Mouse (Mus musculus): ENCODE measurements around the gene Klf13. TPM values are rescaled to one million over a fixed set of nuclear protein-coding genes. Genes with fewer than 3 reads are reported as not detected.

Klf13 gene
- polyA plus RNA-seq, 1 experiment from 2014 or later = 17.7 TPM

GRCm38 (mm10) chr7:63964121-63964520 is 25.4 kb upstream of the Klf13 start:
- no peak overlapping the region for H3K4me2 ChIP-seq
- H3K9ac ChIP-seq = no peak overlapping the region
- H3K4me1 ChIP-seq = peaks cover 32% of the 10 kb centered on the region
- no peaks in the 10 kb centered on the region for H3K36me3 ChIP-seq
- no peak overlapping the region for H3K4me3 ChIP-seq
- no peak for ATAC-seq
- no peak overlapping the region for H3K27ac ChIP-seq
- 0 out of 2 replicates have a peak, but pooled peaks cover 3% of the 10 kb centered on the region for H3K27me3 ChIP-seq (replicated peaks)
- H3K9me3 ChIP-seq (replicated peaks) = no peaks in the 10 kb centered on the region
- 70% methylated on average over 6 of the region's 6 CpGs for WGBS (ENCODE audit: insufficient replicate concordance)

GRCm38 (mm10) chr7:63963632-63964031 is 24.9 kb upstream of the Klf13 start:
- Histone ChIP-seq H3K27me3 (replicated peaks) (0 out of 2 replicates have a peak, but pooled peaks cover 4% of the 10 kb centered on the region), H3K9ac (no peak overlapping the region), H3K4me3 (no peak overlapping the region), H3K9me3 (replicated peaks) (no peaks in the 10 kb centered on the region), H3K36me3 (no peaks in the 10 kb centered on the region), H3K4me1 (peaks cover 37% of the 10 kb centered on the region), H3K4me2 (no peak overlapping the region), H3K27ac (no peak overlapping the region)
- ATAC-seq = no peak
- 61% methylated on average over 5 of the region's 5 CpGs for WGBS (ENCODE audit: insufficient replicate concordance)

GRCm38 (mm10) chr7:63957872-63958640 is 19.3 kb upstream of the Klf13 start:
- ATAC-seq = no peak
- Histone ChIP-seq H3K4me3 (no peak overlapping the region), H3K27ac (no peak overlapping the region), H3K4me1 (peaks cover 67% of the 10 kb centered on the region), H3K4me2 (no peak overlapping the region), H3K9me3 (replicated peaks) (no peaks in the 10 kb centered on the region), H3K9ac (no peak overlapping the region), H3K36me3 (no peaks in the 10 kb centered on the region), H3K27me3 (replicated peaks) (0 out of 2 replicates have a peak, but pooled peaks cover 2% of the 10 kb centered on the region)
- WGBS (ENCODE audit: insufficient replicate concordance) = 84% methylated on average over 12 of the region's 12 CpGs

- Histone ChIP-seq H3K4me2 (peak overlapping the region; percentile 39), H3K4me1 (peaks cover 67% of the 10 kb centered on the region), H3K27me3 (replicated peaks) (0 out of 2 replicates have a peak, but pooled peaks cover 2% of the 10 kb centered on the region), H3K4me3 (no peak overlapping the region), H3K36me3 (no peaks in the 10 kb centered on the region), H3K9ac (no peak overlapping the region), H3K27ac (peak overlapping the region; percentile 76), H3K9me3 (replicated peaks) (no peaks in the 10 kb centered on the region)
- WGBS (ENCODE audit: insufficient replicate concordance) = 53% methylated on average over 16 of the region's 16 CpGs
- ATAC-seq = no peak
Measured at GRCm38 (mm10) chr7:63956981-63957713, 18.4 kb upstream of the Klf13 start.

- peak overlapping the region; percentile 39 for H3K4me2 ChIP-seq
- H3K4me3 ChIP-seq = no peak overlapping the region
- H3K9me3 ChIP-seq (replicated peaks) = no peaks in the 10 kb centered on the region
- peak; percentile 95 for ATAC-seq
- no peaks in the 10 kb centered on the region for H3K36me3 ChIP-seq
- peaks cover 67% of the 10 kb centered on the region for H3K4me1 ChIP-seq
- 0 out of 2 replicates have a peak, but pooled peaks cover 2% of the 10 kb centered on the region for H3K27me3 ChIP-seq (replicated peaks)
- H3K9ac ChIP-seq = 0 out of 2 replicates have a peak overlapping the region, but pooled peaks have one; percentile 33
- 39% methylated on average over 14 of the region's 14 CpGs for WGBS (ENCODE audit: insufficient replicate concordance)
- peak overlapping the region; percentile 76 for H3K27ac ChIP-seq
Measured at GRCm38 (mm10) chr7:63956138-63956823, 17.6 kb upstream of the Klf13 start.

GRCm38 (mm10) chr7:63955440-63955839 is 16.7 kb upstream of the Klf13 start:
- no peak overlapping the region for H3K4me3 ChIP-seq
- H3K27ac ChIP-seq = peak overlapping the region; percentile 71
- H3K9ac ChIP-seq = peak overlapping the region; percentile 31; the same call in 1 of the 2 replicates
- WGBS (ENCODE audit: insufficient replicate concordance) = 67% methylated on average over 2 of the region's 2 CpGs
- H3K4me1 ChIP-seq = peaks cover 67% of the 10 kb centered on the region
- H3K9me3 ChIP-seq (replicated peaks) = no peaks in the 10 kb centered on the region
- ATAC-seq = no peak
- H3K36me3 ChIP-seq = no peaks in the 10 kb centered on the region
- peak overlapping the region; percentile 39; the same call in 1 of the 2 replicates for H3K4me2 ChIP-seq
- 0 out of 2 replicates have a peak, but pooled peaks cover 2% of the 10 kb centered on the region for H3K27me3 ChIP-seq (replicated peaks)

GRCm38 (mm10) chr7:63952077-63952898 is 13.6 kb upstream of the Klf13 start:
- Histone ChIP-seq H3K4me2 (peak overlapping the region; percentile 15; the same call in 1 of the 2 replicates), H3K36me3 (no peaks in the 10 kb centered on the region), H3K4me1 (peaks cover 61% of the 10 kb centered on the region), H3K9ac (no peak overlapping the region), H3K9me3 (replicated peaks) (no peaks in the 10 kb centered on the region), H3K27ac (peak overlapping the region; percentile 43; the same call in 1 of the 2 replicates), H3K27me3 (replicated peaks) (no peaks in the 10 kb centered on the region), H3K4me3 (no peak overlapping the region)
- WGBS (ENCODE audit: insufficient replicate concordance) = 47% methylated on average over 7 of the region's 7 CpGs
- peak; percentile 31; the same call in 1 of the 2 replicates for ATAC-seq

- H3K27ac ChIP-seq = no peak overlapping the region
- peaks cover 51% of the 10 kb centered on the region for H3K4me1 ChIP-seq
- H3K9me3 ChIP-seq (replicated peaks) = no peaks in the 10 kb centered on the region
- H3K27me3 ChIP-seq (replicated peaks) = no peaks in the 10 kb centered on the region
- ATAC-seq = no peak
- H3K4me2 ChIP-seq = no peak overlapping the region
- no peaks in the 10 kb centered on the region for H3K36me3 ChIP-seq
- WGBS (ENCODE audit: insufficient replicate concordance) = 76% methylated on average over 10 of the region's 10 CpGs
- H3K9ac ChIP-seq = no peak overlapping the region
- no peak overlapping the region for H3K4me3 ChIP-seq
Measured at GRCm38 (mm10) chr7:63950931-63951607, 12.4 kb upstream of the Klf13 start.

- 78% methylated on average over 3 of the region's 3 CpGs for WGBS (ENCODE audit: insufficient replicate concordance)
Measured at GRCm38 (mm10) chr7:63949176-63949575, 10.5 kb upstream of the Klf13 start.

GRCm38 (mm10) chr7:63947514-63948487 is 9.1 kb upstream of the Klf13 start:
- ATAC-seq = no peak
- Histone ChIP-seq H3K9me3 (replicated peaks) (no peaks in the 10 kb centered on the region), H3K36me3 (no peaks in the 10 kb centered on the region), H3K4me1 (peaks cover 24% of the 10 kb centered on the region), H3K27me3 (replicated peaks) (no peaks in the 10 kb centered on the region), H3K4me2 (no peak overlapping the region), H3K27ac (no peak overlapping the region), H3K9ac (no peak overlapping the region), H3K4me3 (no peak overlapping the region)
- 59% methylated on average over 11 of the region's 11 CpGs for WGBS (ENCODE audit: insufficient replicate concordance)

More at GRCm38 (mm10) chr7:63949176-63949575, 10.5 kb upstream of the Klf13 start:
- Histone ChIP-seq H3K9ac (no peak overlapping the region), H3K27ac (no peak overlapping the region), H3K36me3 (no peaks in the 10 kb centered on the region), H3K4me3 (no peak overlapping the region), H3K4me1 (peaks cover 34% of the 10 kb centered on the region), H3K27me3 (replicated peaks) (no peaks in the 10 kb centered on the region), H3K9me3 (replicated peaks) (no peaks in the 10 kb centered on the region), H3K4me2 (no peak overlapping the region)
- no peak for ATAC-seq

Data from liver, embryonic 12.5 days (tissue).